Mouse (Mus musculus) layer of hippocampus, postnatal 14 days (tissue): ENCODE data around the gene Ankrd12. TPM values are rescaled to one million over a fixed set of nuclear protein-coding genes. Genes with fewer than 3 reads are reported as not detected.
"Not testable (repeated sequence)": the region's sequence is repeated elsewhere in the genome, so short reads cannot be mapped to it uniquely, and the experiment has no call there.

Experiments used
- DNase-seq, 2 experiments: peaks; one replicate each; pipeline ENCODE4 v3.0.0; 2021 to 2022; ENCODE audit warnings: low spot score in 2 of 2, mixed read lengths in 1 of 2
- total RNA-seq, 2 experiments: library from RNA; stranded (reverse); gene quantifications; 2 replicates each; pipeline ENCODE4 v1.2.3; 2021

Ankrd12 gene
- total RNA-seq, 2 experiments from 2014 or later = 101 to 104 TPM

DNA sequence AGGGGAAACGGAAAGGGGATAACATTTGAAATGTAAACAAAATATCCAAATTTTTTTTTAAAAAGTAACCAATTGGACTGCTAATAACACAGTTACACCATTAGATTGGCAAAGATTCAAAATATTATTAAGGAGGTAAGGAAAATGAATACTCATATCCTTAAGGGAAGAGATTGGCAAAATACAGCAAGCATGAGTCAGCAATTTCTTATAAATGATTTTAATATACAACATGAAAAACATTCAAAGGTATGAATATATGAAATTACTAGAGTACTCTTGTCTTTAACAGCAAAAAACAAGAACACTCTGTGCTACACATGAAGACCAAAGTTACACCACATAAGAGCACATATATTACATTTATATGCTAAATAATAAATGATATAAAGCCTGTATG, 8.1 kb upstream of the Ankrd12 start:
- DNase-seq = no peak

DNA sequence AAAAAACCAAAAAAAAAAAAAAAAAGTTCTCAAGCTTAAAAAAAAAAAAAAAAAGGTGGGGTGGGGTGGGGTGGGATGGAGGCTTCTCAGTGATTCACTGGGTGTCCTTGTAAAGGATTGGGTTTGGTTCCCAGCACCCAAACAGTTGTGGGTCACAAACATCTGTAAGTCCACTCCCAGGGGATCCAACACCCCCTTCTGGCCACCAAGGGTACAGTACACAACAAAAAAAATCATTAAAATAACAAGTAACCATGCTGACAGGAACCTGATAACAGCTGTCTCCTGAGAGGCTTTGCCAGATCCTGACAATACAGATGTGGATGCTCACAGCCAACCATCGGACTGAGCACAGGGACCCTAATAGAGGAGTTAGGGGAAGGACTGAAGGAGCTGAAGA, 7.6 kb upstream of the Ankrd12 start:
- DNase-seq = no peak

DNA sequence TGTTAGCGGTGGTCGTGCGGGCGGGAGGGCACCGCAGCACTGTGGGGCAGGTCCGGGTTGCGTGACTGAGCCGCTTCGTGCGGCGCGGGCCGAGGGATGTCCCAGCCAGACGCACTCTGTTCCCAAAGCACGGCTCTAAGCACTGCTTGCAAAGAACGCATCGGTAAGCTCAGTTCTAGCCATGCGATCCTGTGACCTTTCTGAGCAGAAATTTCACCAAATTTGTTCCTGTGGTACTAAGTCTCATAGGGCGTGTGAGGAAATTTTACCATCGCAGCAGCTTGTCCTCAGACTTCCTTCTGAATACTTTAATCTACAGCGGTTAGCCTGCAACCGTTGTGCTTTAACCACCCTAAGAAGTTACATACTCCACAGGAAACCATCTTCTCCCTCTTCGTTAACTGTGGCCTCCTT, 555 bp upstream of the Ankrd12 start:
- DNase-seq = no peak

DNA sequence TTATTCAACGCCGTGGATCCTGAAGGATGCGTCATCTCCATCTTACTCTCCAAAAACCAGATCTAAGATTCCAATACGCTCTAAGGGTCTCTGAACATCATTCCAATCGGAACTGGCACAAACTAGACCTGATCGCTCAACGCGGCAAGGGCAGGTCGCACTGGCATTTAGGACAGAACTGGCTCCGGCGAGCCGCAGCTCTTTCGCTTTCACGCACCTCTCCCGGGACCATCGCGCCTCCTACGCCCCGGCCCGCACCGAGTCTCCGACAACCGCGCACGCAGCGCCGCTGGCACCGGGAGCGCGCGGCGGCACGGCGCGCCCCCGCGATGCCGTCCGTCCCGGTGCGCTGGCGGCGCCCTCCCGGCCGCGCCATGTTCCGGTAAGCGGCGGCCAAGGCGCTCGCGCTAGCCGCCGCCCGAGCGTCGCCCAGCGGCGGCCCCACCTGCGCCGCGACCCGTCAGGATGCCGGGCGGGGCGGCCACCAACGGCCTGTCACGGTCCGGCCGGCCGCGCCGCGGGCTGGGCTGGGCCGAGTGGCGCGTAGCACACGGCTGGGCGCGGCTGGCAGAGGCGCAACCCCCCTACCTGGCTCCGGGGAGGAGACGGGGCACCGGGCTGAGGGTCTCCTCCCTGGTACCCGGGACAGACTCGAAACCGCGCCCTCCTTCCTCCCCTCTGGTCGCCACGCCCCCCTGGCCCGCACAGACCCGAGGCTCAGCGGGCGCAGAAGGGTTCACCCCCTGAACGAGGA, 538 bp downstream of the Ankrd12 start:
- DNase-seq = peak; percentile 31 to 40

DNA sequence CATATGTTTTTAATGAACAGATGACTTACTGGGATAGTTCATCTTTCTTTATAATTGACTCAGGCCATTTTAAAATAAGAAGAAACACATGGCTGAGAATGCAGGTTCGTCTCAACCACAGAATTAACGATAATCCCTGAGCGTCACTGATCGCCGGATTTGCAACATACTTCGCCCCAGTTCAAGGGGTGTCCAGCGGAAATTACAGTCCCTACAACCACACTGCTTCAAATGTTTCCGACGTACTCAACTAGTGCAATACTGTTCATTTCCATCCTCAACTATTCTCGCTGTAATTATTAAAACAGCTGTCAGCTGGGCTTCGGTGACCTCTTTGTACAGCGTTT, 1.1 kb downstream of the Ankrd12 start:
- DNase-seq = peak in 1 of 2 experiments; percentile 13

DNA sequence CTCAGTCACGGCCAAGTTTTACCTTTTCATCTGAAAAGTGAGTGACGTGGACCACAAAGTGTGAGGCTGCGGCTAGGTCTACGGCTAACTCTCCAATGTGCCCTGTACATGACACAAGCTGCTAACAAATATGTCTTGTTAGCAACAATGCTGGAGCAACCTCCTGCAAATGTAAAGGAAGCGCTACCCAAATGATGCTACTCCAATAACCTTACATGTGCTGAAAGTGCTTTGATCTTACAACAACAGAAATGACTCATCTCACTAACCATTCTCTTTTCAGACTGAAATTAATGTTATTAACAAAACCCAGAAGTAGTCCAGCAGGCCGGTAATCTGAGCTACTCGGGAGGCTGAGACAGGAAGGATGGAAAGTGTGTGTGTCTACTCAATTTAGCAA, 2.9 kb downstream of the Ankrd12 start:
- no peak for DNase-seq

DNA sequence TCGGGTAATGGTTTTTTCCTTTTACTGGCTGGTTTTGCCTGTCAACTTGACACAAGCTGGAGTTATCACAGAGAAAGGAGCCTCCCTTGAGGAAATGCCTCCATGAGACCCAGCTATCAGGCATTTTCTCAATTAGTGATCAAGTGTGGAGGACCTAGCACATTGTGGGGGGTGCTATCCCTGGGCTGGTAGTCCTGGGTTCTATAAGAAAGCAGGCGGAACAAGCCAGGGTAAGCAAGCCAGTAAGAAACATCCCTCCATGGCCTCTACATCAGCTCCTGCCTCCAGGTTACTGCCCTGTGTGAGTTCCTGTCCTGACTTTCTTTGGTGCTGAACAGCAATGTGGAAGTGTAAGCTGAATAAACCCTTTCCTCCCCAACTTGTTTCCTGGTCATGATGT, 7.9 kb downstream of the Ankrd12 start:
- not testable (repeated sequence) for DNase-seq

DNA sequence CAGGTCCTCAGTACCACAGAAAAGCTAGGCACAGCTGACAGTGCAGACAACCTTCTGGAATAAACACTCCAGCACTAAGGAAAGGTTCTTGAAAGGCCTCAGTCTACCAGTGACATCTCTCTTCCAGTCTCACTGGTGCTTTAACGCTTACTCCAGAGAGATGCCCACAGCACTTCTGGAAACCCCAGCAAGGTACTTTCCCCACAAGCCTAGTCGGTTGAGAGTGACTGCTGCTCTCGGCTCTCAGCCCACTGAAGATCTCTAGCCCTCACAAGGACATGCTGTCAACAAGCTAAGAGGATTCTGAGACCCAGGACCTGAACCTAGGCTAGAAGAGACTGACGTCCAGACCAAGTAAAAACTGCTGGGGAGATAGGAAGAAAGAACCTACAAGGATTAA, 11.8 kb downstream of the Ankrd12 start:
- no peak for DNase-seq

DNA sequence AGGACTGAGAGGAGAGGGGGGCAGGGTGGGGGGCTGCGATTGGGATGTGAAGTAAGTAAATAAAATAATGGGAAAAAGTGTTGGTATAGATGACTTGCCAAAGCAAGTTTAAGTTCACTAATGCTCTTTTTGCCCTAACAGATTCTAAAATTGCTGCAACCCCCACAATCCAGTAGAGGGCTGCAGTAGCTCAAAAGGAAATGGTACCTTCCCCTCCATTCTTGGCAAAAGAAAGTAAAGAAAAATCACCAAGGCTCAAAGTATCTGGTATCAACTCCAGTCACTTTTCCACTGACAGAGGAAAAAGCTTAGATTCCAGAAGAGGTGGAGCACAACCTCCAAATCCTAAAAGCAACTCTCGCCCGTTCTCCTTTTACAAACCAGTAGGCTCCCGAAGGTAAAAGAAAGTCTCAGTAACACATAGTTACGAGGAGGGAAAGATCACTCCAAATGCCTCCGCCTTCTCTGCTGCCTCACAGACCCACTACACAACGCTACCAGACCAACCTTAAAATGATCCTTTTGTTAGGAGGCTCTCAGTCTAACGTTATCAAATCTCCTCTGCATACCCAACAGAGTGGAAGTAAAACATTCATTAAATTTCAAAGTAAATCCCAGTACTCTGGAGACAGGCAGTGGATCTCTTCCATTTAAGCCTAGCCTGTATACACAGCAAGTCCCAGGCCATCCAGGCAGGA, 15.5 kb downstream of the Ankrd12 start:
- no peak for DNase-seq

DNA sequence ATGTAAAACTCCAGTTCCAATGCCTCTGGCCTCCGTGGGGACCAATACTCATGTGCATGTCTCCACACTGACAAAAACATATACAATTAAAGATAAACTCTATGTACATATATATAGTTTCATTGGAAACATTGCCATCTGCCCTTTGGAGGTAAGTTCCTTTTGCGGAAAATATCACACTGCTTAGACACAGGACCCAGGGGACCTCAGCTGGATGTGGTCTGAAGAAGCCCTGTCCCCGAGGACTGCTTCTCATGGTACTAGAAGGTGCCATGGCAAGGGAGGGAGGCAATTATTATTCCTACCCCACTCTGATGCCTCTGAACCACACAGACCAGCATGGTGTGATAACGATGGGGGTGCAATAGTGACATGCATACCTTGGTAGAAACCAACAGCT, 18.7 kb downstream of the Ankrd12 start:
- DNase-seq = no peak

DNA sequence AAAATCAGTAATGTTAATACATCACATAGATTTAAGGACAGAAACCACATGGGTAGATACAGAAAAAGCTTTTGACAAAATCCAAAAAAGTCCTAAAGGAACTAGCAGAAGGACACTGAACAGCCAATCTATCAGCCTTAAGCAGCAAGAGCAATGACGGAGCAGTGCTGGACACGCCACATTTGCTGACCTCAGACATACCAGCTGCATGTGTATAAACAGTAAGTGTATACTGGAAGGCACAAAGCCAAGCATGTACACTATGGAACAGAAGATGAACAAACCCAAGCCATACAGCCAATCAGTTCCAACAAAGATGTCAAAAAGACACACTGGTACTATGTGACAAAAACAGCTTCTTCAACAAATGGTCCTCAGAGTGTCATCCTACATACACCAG, 19.7 kb downstream of the Ankrd12 start:
- no peak for DNase-seq

DNA sequence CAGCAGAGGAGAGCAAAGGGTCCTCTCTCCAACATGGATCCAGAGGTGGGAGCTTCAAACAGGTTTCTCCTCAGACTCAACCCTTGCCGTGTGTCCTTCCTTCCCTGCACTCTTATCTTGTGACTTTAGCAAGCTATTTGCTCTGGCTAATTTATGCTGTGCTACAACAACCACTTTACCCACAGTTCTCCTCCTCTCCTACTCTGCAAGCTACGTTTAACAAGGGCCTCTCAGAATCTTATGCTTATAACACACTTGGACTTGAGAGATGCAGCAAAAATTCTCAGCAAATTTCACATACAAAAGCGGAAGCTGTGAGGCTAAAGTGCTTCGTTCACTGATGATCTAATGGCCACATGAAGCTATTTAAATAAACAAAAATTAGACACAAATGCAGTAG, 23.5 kb downstream of the Ankrd12 start:
- no peak for DNase-seq

DNA sequence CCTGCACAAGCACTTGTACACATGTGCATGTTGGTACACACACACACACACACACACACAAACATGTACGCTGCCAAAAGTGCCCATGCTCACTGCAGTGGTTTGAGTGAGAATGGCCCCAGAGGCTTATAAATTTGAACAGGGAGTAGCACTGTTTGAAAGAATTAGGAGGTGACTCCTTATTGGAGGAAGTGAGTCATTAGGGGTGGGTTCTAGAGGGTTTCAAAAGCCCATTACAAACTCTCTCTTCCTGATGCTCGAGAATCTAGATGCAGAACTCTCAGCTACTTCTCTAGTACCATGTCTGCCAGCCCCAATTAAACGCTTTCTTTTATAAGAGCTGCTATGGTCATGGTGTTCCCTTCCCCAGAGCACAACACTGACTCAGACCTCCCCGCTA, 28.1 kb downstream of the Ankrd12 start:
- DNase-seq = no peak

DNA sequence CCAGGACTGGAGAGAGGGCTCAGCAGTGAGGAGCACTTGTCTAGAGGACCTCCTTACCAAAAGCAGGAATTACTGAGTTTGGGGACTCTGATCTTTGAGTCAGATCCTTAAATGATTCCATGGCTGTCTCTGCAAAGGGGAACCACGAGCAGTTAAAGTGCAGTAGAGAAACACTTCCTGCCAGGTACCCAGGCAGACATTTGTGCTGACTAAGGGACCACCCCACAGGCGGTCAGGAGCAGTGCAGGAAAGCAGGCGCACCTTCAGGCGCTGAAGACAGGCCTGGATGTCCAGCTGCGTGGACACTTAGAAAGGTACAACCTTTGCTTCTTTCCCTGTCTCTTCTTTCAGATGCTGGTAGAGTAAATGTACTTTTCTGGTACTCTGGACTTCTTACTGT, 28.7 kb downstream of the Ankrd12 start:
- DNase-seq = no peak

DNA sequence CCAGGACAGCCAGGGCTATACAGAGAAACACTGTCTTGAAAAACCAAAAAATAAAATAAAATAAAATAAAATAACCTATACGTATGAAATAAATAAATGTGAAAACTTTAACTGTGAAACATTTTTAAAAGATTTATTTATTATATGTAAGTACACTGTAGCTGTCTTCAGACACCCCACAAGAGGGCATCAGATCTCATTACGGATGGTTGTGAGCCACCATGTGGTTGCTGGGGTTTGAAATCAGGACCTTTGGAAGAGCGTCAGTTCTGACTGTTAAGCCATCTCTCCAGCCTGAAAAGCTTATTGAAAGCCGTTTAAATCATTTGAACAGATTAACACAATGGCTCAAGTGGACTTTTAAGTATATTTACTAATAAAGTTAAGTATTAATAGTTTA, 33.2 kb downstream of the Ankrd12 start:
- DNase-seq = not testable (repeated sequence)

DNA sequence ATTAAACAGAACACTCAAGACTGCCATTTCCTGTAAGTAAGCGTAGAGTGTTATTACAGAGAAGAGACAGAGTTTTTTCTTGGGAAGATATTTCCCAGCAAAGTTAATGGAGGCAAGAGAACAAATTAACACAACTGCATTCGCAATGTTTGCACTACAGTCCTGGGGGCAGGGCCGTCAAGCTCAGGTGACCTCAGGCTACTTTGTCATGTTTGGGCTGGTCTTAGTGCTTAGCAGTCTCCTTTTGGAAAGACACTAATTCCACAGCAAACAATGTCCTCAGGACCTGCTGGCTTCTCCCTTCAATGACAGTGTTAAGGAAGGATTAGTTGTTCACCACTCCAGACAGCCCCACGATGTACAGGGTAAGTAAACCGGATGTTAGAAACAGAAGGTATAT, 35.9 kb downstream of the Ankrd12 start:
- DNase-seq = no peak

DNA sequence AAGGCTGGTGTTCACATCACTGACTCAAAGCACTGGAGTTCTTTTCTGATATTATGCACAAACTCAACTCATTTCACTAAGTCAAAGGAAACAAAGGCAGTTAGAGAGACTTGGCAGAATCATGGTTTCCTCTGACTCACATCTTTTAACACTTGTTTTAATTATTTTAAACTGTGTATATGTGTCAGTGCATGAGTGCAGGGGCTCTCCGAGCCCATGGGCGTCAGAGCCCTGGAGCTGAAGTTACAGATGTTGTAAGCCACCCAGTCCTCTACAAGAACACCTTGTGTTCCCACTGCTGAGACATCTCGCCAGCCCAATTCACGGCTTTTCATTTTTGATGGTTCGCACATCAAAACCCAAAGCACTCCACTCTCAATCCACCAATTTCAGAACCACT, 43.6 kb downstream of the Ankrd12 start:
- no peak for DNase-seq

DNA sequence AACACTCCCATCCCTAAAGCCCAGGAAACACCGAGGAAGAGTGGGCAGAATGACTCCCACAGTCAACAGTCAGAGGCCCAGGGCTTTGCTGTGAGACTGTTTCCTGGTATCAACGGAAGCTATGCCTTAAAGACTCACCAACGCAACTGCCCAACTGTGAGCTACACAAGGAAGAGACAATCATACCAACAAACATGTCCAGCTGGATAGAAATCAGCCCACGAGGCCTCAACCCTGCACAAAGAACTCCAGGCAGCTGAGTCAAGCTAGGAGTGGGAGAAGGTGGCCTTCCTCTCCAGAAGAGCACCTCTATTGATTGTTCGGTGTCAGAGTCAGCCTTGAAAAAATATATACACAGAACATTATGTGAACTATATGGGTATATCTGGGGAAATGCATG, 44.9 kb downstream of the Ankrd12 start:
- no peak for DNase-seq

DNA sequence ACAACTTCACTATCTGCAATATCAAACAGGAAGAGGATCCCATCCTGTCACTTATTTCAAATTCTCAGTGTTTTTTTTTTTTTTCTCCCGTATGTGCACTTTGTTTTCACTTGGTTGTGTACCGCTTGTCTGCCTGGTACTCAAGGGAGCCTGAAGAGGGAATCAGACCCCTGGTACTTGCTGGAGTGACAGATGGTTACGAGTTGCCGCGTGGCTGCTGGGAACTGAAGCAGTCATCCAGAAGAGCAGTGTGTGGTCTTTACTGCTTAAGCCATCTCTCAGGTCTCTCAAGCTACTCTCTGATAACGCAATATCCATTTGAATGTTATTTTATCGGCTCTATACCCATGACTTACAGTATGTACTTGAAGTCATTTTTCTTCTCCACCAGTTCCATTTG, 52.7 kb downstream of the Ankrd12 start:
- no peak for DNase-seq

DNA sequence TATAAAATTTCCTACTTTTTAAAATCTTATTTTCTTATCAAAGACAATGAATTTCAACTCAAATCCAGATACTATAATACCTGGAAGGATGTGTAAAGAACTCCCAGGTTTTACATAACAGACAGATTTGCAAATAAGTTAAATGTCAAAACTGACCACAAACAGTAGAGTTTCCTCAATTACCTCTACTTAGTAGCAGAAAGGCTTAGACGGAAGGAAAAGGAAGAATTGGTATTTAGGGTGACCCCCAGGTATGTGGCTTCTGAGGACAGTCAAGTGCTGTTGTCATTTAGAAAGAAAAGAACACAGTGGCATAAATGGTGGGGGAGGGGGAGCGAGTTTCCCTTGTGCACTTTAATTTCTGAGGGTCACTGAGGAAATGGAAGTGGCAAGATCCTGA, 65.1 kb downstream of the Ankrd12 start:
- DNase-seq = no peak

DNA sequence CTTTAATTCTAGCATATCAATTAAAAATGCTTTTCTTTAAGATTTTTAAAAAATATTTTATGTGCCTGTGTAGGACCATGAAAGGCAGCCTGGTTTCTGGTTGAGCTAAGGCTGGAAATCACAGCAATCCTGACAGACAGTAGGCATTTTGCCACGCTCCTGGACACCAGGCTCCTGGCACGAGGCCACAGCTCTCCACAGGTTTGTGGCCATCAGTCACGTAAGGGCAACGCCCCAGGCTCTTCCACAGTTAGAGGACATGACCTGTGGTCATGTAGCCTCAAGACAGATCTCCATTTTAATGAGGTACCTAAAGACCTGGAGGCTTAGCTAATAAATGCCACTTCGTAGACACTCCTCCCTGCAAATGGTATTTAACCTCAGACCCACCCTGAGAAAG, 69.0 kb downstream of the Ankrd12 start:
- DNase-seq = no peak

DNA sequence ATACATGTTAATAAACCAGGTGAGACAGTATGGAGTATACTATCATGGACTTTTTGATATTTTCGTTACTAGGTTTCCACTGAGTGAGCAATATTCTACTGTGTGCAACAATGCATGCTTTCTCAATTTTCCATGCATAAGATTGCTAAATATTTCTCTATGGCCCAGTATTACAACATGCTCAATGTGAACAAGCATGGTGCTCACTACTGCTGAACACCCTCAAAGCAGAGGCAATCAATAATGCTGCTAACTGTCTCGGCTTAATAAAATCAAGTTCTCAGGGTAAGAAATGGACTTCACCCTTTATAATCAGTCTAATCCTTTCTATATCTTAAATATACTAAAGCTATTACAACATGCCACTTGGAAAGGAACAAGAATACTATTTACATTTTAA, 69.4 kb downstream of the Ankrd12 start:
- no peak for DNase-seq

DNA sequence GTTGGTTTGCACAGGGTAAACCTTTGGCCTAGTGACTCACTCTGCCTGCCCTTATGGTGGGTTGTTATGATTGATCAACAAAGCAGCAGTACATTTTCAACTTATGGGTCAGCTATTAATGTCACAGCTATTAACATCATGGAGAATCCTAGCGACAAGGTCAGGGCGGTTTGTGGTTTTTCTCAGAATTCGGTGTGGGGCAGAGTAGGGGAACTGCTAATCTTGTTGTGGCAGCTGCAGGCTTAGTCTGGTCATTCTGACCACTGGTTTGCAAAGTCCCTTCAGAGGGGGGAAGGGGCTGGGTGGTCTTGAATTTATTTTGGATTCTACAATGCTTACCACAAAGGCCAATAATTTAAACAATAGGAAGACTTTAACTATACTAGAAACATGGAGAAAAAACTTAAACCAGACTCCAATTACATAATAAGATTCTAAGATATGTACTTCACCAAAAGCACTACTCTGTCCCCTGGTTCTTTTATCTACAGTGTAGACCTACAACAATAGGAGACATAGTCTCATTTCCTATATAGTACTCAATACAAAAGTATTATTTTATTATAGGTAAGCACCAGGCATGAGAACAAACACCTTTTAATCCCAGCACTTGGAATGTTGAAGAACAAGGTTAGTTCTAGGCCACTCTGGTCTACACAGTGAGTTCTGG, 88.6 kb downstream of the Ankrd12 start:
- DNase-seq = no peak
